8 mouse cellular contexts compared by ENCODE assay signal in genomic region chr10:5823291-5823739, GRCm38 (mm10). TPM values are rescaled to one million over a fixed set of nuclear protein-coding genes. Genes with fewer than 3 reads are reported as not detected.
DNase-seq lines count a peak whose midpoint lies in the region; ATAC-seq and TF ChIP-seq lines count a peak whose summit lies in the region.

No protein-coding gene starts in this region.

- 2% methylated on average over 37 of the region's 37 CpGs for WGBS in hindbrain, embryonic 12.5 days
- under 1% methylated on average over 37 of the region's 37 CpGs for WGBS in midbrain, embryonic 11.5 days

- intact Hi-C loops in heart, postnatal 14 days (cut with DNase I), result loop anchor here (2.0 kb wide), 1 partner anchor 15 kb away; no protein-coding TSS in a partner anchor

- H3K4me1 ChIP-seq in testis, adult 2 months (ENCODE audit: control insufficient read depth, insufficient read depth, low read length), result peaks cover 5% of the 10 kb centered on the region; the same call in 1 of the 2 replicates
- peaks cover 13% of the 10 kb centered on the region for H3K4me1 ChIP-seq in hindbrain, embryonic 12.5 days
- H3K4me1 ChIP-seq in midbrain, embryonic 11.5 days (ENCODE audit: control insufficient read depth, insufficient read depth, low read length), result peaks cover 7% of the 10 kb centered on the region

- ATAC-seq in hindbrain, embryonic 12.5 days (ENCODE audit: low FRiP score), result peak; percentile 44; the same call in 1 of the 2 replicates
- no peak for ATAC-seq in midbrain, embryonic 11.5 days (ENCODE audit: low FRiP score)

- H3K27ac ChIP-seq in testis, adult 2 months (ENCODE audit: control insufficient read depth, insufficient read depth, low read depth, low read length), result peak overlapping the region; percentile 80
- H3K27ac ChIP-seq in hindbrain, embryonic 12.5 days, result peak overlapping the region; percentile 89
- peak overlapping the region; percentile 62 for H3K27ac ChIP-seq in midbrain, embryonic 11.5 days (ENCODE audit: low read depth, low read length)

- no peaks in the 10 kb centered on the region for H3K36me3 ChIP-seq in testis, adult 2 months (ENCODE audit: control insufficient read depth, insufficient read depth, low read length)
- peaks cover 15% of the 10 kb centered on the region for H3K36me3 ChIP-seq in hindbrain, embryonic 12.5 days
- peaks cover 2% of the 10 kb centered on the region for H3K36me3 ChIP-seq in midbrain, embryonic 11.5 days (ENCODE audit: control insufficient read depth, insufficient read depth, low read length)

- TF ChIP-seq POLR2A in testis, adult 2 months (IDR thresholded peaks at IDR 0.05; ENCODE audit: control insufficient read depth, low read depth, low read length), result no peak

- TF ChIP-seq CTCF in testis, adult 2 months (IDR thresholded peaks at IDR 0.05; ENCODE audit: control insufficient read depth, insufficient read depth, insufficient replicate concordance, low read depth, low read length), result no peak

- peak; percentile 9 for DNase-seq in heart, adult 8-10 months (ENCODE audit: low spot score)
- no peak for DNase-seq in heart, postnatal 14 days
- DNase-seq in testis, postnatal 14 days (ENCODE audit: low spot score), result no peak
- DNase-seq in midbrain, embryonic 11.5 days (ENCODE audit: low spot score, missing footprints), result peak; percentile 88
- DNase-seq in urinary bladder, postnatal 10 days (ENCODE audit: low spot score), result no peak
- DNase-seq in adrenal gland, adult 2 months, result no peak

- no peaks in the 10 kb centered on the region for H3K27me3 ChIP-seq in testis, adult 2 months (ENCODE audit: control insufficient read depth, insufficient read depth, low read length)
- H3K27me3 ChIP-seq in hindbrain, embryonic 12.5 days, result no peaks in the 10 kb centered on the region
- H3K27me3 ChIP-seq in midbrain, embryonic 11.5 days (ENCODE audit: control insufficient read depth, insufficient read depth, low read length), result no peaks in the 10 kb centered on the region

- H3K4me3 ChIP-seq in testis, adult 2 months (ENCODE audit: control insufficient read depth, low read depth, low read length), result peak overlapping the region; percentile 93
- peak overlapping the region; percentile 91 for H3K4me3 ChIP-seq in hindbrain, embryonic 12.5 days
- H3K4me3 ChIP-seq in midbrain, embryonic 11.5 days (ENCODE audit: low read depth, low read length), result peak overlapping the region; percentile 94

- peak overlapping the region; percentile 94 for H3K9ac ChIP-seq in hindbrain, embryonic 12.5 days
- H3K9ac ChIP-seq in midbrain, embryonic 11.5 days (ENCODE audit: low read length), result peak overlapping the region; percentile 90

- H3K4me2 ChIP-seq in hindbrain, embryonic 12.5 days (replicated peaks), result peak overlapping the region; percentile 70
- H3K4me2 ChIP-seq in midbrain, embryonic 11.5 days, result peak overlapping the region; percentile 53

- H3K9me3 ChIP-seq in hindbrain, embryonic 12.5 days (replicated peaks), result no peaks in the 10 kb centered on the region
- H3K9me3 ChIP-seq in midbrain, embryonic 11.5 days (ENCODE audit: control insufficient read depth, low read length), result no peaks in the 10 kb centered on the region

RNA-seq across cellular contexts. Expression of gene Mtrf1l, which starts 0.4 kb away (rescaled TPM):
- total RNA-seq in heart, adult 8-10 months (2022), result 1 to 10 TPM; 8.5 to 9.4 (median 8.8) TPM
- 10 to 100 TPM in 1 of 2 experiments, 1 to 10 TPM in 1; 7.7 to 10.5 TPM for total RNA-seq in heart, postnatal 14 days (2021)
- polyA plus RNA-seq in testis, adult 2 months (2012; rRNA removed), result 0.71 and 1.1 TPM in 2 replicates
- 11.6 and 12.5 TPM in 2 replicates for polyA plus RNA-seq in hindbrain, embryonic 12.5 days (2016; fragmentation: Nextera tagmentation; extraction: Ambion mirVana)
- polyA plus RNA-seq in midbrain, embryonic 11.5 days (2014; fragmentation: Nextera tagmentation; extraction: Ambion mirVana), result 16.2 and 17.0 TPM in 2 replicates
- total RNA-seq in adrenal gland, adult 2 months (2021), result 10 to 100 TPM; 10.6 to 11.4 TPM
- polyA plus RNA-seq in adrenal gland, adult 2 months (2012; rRNA removed), result 3.6 and 4.6 TPM in 2 replicates

RNA-seq across cellular contexts. Expression of gene Fbxo5, which starts 17.9 kb away (rescaled TPM):
- total RNA-seq in heart, adult 8-10 months (2022), result 1 to 10 TPM in 1 of 4 experiments, under 1 TPM in 3; 0.49 to 1.8 (median 0.90) TPM
- total RNA-seq in heart, postnatal 14 days (2021), result 1 to 10 TPM; 2.1 to 4.0 TPM
- 0.53 and 1.1 TPM in 2 replicates for polyA plus RNA-seq in testis, adult 2 months (2012; rRNA removed)
- 46.5 and 49.0 TPM in 2 replicates for polyA plus RNA-seq in hindbrain, embryonic 12.5 days (2016; fragmentation: Nextera tagmentation; extraction: Ambion mirVana)
- 94.5 and 96.7 TPM in 2 replicates for polyA plus RNA-seq in midbrain, embryonic 11.5 days (2014; fragmentation: Nextera tagmentation; extraction: Ambion mirVana)
- total RNA-seq in adrenal gland, adult 2 months (2021), result 1 to 10 TPM; 1.8 to 1.9 TPM
- 0.37 and 0.49 TPM in 2 replicates for polyA plus RNA-seq in adrenal gland, adult 2 months (2012; rRNA removed)

Comparison
In these comparisons a context has a peak if more than half of its experiments do, and no peak if none do; other contexts are left out.
1. DNase-seq: peak in heart, adult 8-10 months (single experiment) and midbrain, embryonic 11.5 days (single experiment); none in heart, postnatal 14 days (0 of 2), testis, postnatal 14 days (single experiment), urinary bladder, postnatal 10 days (single experiment) and adrenal gland, adult 2 months (single experiment).
2. RNA of gene Fbxo5, which starts 17.9 kb away (polyA plus RNA-seq): 94.5 to 96.7 TPM in midbrain, embryonic 11.5 days and 46.5 to 49.0 TPM in hindbrain, embryonic 12.5 days; 0.53 to 1.1 TPM in testis, adult 2 months and 0.37 to 0.49 TPM in adrenal gland, adult 2 months; every median in the first group is over 10 times any median in the second.
3. Peak in every context shown above with its lines, with median percentiles within 50 percentile points of each other: H3K27ac ChIP-seq and H3K4me3 ChIP-seq.